Mouse (Mus musculus): ENCODE results near the gene Herc1.

Herc1 gene

DNA sequence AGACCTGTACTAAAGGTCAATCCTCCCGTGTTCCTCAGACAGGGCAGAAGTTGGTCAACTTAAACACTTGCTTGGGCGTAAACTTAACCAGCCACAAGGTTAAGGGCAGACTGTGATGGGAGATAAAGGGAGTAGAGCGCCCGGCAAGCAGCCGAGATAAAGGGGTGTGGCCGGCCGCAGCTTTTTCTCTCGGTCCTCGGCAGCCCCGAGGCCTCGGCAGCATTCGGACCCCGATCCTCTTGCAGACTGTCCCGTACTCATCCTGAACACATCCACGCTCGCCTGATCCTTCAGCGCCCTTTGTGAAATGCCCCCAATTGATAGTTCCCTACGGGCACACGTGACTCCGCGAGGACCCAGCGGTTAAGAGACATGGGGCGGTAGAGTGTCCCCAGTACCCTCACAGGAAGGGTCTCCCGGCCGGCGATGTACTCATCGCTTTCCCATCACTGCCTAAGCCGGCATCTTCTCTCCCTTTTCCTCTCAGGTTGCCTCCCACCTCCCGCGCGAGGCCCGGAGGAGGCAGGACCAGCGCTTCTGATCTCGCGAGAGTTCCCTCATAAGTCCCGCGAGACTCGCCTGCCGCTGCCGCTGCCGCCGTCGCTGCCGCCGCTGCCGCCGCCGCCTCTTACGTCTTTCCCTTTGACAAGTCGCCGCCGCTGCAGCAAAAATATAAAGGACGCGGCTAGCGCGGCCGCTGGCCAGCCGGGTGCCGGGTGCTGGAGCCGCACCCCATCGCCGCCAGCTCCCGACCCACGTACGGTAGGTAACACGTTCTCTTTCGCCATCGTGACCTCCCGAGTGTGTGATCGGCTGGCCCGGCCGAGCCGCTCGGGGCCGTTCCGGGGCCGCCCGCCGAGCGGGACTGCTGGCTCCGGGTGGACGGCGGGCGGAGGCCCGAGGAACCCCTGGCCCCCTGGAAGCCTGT is at the start of gene Herc1:
Gene Herc1 (plus strand): TSS at position 591 of the 928 bp plus-strand sequence.
- DNase-seq (ENCODE audit: low spot score), result peak; percentile 92

DNA sequence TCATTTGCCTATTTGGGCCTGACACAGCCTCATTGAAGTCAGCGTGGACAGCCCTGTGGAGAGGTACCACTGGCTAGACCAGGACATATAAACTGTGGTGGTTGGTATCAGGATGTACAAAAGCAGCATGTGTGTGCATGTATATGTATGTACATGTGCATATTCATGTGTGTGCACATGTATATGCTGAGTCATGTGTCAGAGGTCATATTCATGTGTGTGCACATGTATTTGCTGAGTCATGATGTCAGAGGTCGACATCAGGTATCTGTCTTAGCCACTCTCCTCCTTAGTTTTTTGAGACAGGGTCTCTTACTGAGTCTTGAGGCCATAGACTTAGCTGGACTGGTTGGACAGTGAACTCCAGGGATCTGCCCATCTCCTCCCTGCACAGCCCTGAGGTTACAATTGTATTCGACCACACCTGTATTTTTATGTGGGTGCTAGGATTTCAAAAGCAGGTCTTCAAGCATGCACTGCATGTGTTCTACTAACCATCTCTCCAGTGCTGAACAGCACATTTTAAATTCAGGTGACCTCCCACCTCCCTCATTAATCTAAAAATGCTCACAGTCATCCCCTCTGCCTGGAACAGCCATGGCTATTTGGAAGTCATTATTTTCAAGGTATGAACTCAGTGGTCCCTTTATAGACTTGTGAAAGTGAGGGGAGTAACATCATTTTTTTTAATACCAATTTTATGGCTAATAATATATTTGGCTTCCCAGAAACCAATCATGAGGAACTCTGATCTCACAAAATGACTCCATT is 45.7 kb upstream of the Herc1 start:
- DNase-seq (ENCODE audit: low spot score), result no peak

DNA sequence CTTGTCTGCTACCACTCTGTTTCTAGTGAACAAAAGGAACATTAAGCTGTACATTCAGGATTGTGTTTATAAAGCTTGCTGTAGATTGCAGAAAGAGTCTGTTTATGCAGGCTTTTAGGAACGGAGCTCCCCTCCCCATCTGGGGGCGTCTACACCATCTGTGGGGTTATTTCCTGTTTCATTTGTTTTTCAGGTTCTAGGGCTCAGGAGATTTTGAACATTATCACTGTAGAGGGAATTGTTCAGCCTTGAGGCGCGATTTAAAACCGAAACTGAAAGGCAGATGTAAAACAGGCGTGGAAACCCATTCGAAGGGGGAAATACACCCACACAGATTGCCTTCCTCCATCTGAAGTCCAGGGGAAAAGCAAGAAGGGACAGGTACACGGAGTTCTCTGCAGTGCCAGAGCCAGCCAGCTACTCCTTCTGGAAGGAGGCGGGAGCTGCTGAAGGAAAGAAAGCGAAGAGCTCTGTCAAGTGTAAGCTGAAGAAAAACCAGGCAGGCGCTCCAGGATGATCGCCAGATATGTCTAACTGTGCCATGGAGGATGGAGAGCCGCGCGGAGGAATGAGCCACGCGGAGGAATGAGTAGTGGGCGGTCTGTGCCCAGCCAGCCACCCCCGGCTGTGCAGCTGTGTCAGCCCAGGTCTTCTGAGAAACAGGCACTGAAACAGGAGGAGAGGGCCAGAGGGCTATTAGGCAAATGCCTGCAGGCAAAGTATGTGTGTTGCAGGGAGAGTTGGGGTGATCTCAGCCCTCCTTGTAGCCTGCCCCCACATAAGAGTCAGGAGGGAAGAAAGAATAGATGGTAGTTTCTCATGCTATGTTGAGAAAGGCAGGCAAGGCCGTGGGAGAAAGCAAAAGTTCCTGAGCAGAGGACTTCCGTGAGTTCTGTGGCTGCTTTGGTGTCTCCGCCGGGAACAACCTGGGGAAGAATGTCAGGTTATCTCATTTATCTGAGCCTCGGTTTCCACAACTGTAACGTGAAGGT is 44.8 kb upstream of the Herc1 start:
- peak; percentile 9 for DNase-seq (ENCODE audit: low spot score)

DNA sequence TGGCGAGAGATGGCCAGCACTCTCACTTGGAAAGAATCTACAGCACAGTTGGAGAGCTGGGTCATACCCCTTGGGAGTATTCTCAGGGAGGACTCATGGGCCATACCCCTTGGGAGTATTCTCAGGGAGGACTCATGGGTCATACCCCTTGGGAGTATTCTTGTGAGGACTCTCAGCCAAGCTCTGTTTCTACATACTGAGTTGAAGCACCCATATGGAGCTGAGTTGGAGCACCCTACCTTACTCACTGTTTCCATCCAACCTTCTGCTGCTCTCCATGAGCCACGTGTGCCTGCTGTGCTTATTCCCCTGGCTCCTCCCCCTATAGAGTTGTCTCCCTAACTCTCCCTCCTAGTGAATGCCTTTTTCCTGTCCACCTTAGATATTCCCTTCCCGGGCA is 43.8 kb upstream of the Herc1 start:
- DNase-seq (ENCODE audit: low spot score), result no peak

DNA sequence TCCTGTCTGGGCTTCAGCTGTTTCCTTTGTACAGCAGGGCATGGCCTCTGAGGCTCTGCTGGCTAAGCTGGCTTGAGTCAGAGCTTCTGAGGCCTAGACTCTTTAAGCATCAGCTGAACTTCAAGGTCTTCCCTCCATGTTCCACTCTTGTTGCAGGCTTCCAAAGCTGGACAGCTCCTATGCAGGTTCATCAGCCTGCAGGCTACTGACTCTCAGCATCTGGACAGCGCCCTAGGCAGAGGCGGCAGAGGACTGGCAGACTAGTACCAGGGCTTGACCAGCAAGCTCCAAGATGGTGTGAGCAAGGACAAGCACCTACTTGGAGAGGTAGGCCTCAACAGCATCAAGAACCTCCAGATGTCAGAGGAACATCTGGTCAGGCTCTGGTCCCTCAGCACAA is 42.9 kb upstream of the Herc1 start:
- DNase-seq (ENCODE audit: low spot score), result peak; percentile 76

DNA sequence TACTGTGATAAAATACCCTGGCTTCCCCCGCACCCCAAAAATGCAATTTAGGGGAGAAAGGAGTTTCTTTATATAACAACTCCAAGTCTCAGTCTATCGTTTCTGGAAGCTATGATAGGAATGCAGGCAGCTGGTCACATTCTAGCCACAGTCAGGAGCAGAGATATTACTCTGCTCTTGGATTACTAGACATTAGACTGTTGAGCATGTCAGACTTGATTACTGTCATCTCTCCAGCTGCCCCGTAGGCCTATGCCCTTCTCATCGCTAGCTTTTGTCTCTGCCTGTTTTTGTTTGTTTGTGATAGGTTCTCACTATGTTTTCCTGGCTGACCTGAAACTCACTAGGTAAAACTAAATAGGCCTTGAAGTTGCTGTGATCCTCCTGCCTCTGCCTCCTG is 41.5 kb upstream of the Herc1 start:
- DNase-seq (ENCODE audit: low spot score), result no peak

DNA sequence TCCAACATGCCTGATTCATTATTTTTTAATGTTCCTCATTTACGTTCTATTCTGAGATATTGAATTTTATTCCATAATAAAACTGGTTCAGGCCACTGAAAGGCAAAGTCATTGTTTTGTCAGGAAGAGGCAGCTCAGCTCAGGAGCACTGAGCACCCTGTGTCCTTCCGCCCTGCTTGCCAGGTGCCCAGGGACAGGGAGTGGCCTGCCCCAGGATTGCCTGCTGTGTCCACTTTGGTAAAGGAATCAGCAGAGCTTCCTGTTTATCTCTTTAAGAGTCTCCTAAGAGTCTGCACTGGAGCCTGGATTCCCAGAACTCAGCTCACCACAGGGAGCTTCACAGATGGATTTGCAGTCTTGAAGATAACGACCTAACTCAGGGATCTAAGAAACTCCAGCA is 38.8 kb upstream of the Herc1 start:
- DNase-seq (ENCODE audit: low spot score), result no peak

DNA sequence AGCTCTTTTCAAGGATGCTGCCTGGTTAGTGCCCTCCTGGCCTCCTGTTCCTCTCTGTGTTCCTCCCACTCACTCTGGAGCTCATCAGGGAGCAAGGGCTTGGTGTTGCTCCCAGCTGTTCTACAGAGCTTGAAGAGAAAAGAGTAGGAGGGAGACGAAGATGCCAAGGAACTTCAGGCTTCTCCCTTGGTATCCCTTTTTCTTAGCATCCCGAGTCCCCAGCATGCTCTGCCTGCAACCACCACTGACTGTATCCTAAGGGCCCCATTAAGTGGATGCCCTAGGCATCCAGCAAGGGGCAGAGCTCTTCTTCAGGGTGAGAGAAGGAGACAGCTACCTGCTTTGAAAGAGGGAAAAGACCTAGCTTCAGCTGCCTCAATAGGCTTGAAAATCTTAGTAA is 33.6 kb upstream of the Herc1 start:
- DNase-seq (ENCODE audit: low spot score), result no peak

DNA sequence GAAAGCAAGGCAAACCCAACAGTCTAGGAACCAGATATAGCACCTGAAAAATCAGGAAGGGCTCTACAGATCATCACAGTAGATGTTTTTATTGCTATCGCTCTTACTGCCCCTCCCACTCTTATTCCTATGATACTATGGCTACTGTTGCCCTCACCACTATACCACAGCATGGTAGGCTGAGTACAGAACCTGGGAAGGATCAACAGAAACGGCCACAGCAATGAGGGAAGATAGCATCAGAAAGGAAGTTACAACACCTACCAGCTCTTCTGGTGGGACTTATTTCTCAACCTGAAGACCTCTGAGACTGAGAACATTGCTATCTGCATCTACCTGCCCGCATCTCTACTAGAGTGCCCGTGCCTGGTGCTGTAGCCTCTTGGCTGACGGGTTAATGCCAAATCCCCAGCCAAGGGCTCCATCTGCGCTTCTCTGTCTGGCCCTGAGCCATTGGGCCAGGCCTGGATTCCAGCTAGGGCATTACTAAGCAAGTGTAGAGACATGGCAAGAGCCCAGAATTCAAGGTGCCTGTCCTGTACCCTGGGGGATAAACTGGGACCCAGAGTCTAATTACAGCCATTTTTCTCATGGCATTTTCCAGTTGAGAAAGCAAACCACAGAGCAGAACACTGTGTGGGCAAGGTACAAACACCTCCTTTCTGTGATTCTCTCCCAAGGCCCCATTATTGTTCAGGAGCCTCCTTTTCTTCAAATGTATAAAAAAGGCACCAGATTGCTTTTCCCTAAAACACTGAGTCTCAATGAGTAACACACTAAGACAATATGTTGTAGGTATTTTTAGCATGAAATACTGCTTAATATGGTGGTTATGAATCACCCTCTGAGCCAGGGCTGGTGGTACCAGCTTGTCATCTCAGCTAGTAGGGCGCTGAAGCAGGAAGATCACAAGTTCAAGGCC is 28.0 kb upstream of the Herc1 start:
- DNase-seq (ENCODE audit: low spot score), result no peak

DNA sequence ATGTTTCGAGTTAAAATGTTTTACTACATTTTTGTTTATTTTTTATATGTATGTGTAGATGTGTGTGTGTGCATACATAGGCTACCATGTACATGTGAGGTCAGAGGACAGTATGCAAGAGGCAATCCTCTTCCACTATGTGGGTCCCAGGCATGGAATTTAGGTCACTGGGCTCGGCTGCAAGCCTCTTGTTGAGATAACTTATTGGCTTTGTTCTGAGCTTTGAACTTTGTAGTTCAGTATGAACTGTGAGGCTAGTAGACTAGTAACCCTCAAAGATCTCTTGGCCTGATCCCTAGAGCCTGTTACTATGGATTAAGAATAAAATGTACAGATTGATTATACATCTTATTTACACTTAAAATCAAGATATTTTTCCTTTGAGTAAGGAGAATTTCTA is 23.4 kb upstream of the Herc1 start:
- DNase-seq (ENCODE audit: low spot score), result no peak

DNA sequence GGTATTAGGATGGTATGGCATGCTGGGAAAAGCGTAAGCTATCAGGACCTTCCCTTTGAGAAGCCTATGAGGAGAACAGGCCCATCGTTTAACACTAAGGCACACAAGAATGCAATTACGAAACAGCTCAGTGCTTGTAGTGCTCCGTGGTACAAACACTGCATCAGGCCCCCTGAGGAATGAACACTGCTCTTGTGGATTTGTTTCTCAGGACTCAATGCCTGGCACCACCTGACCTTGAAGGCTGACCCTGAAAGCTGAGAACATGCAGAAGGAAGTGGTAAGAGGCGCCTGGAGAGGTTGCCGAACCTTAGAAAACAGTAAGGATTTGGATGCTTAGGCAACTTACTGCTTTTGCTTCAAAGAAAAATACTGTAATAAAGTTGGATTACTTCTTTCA is 20.8 kb upstream of the Herc1 start:
- no peak for DNase-seq (ENCODE audit: low spot score)

DNA sequence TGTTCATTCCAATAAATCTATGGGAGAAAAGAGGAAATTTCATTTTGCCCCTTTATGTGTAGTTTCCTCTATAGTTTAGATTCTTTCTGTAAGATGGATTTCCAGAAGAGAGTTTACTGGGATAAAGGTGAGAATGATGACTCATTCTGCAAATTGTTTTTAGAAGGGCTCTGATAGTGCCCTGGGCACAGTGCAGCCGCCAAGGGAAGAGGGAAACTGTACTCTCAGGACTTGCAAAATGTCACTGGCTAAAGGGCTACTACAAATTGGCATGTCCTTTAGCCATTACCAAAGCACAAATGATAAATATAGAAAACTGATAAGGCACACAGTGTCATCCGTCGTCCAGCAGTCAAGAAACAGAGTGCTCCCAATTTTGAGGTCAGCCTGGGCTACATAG is 19.8 kb upstream of the Herc1 start:
- peak; percentile 11 for DNase-seq (ENCODE audit: low spot score)

DNA sequence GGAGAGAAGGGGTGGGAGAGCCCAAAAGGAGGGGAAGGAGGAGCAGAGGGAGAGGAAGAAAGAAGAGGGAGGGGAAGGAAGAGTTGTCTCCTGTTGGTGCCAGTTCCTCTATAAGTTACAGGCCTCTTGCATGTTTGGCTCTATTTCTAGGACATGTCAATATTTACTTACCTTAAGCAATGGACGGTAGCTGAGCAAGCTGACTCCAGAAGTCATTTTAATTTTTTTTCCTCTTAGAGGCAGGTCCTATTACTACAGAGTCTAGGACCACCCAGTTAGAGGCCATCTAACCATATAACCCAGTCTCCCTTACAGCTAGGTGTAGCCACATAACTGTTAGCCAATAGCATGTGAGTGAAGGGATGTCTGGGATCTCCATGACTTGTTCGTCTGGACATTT is 18.7 kb upstream of the Herc1 start:
- no peak for DNase-seq (ENCODE audit: low spot score)

DNA sequence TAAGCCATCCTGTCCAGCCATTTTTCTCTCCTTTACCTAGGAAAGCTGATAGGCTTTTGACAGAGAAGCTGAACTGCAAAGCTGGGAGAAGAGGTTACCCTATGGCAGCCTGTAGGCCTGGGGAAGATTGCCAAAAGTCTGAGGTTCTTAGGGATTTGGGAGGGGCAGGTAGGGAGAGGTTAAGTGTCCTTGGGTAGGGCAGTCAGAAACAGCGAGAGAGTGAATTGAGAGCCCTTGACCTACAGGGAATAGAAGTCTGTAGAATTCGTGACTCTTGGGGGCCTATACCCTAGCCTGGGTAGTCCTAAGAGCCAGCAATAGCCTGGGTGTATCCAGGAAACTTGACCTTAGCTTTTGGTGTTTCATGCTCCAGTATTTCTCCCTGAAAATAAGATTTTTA is 17.9 kb upstream of the Herc1 start:
- DNase-seq (ENCODE audit: low spot score), result no peak

DNA sequence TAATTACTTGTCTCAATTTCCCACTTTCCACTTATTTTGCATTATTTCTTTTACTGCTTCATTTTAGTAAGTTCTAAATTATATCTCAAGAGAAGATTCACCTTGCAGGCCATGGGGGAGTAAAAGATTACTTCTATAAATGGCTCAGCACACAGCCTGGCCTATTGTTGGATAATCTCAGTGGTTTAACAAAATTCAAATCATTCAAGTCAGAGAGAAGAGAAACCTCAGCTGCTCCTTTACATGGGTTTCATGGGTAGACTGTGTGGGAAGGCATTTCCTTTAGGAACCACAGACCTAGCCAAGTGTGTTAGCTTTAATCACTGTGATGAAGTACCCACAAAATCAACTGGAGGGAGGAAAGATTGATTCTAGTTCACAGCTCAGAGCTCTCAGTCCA is 13.0 kb upstream of the Herc1 start:
- no peak for DNase-seq (ENCODE audit: low spot score)

DNA sequence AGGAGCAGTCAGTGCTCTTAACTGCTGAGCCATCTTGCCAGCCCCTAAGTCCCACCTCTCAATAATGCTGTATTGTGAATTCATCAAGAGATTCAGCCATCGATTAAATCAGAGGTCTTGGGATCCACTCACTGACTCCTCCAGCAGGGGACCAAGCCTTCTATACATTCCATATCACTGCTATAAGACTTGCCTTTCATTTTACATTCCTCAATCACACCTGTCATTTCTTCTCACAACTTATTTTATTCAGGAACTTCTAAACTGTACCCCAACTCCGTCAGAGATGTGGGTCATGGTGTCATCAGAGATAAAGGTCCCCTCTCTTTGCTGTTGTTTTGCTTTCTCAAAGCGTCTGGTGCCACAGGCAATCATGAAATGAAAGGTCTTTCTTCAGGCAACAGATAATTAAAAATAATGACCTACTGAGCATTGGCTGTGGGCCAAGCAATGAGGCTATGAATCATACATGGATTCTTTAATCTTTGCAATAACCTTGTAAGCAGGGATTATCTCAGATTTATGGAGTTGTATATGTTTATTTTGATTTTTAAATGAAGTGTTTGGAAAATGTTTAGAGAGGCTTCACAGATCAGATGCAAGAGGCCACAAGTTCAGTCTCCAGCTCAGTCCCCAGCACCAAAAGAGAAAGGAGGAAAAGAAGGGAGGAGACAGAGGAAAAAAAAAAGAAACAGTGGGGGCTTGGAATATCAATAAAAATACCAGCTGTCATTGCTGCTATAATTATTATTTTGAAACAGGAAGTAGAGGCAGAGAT is 12.1 kb upstream of the Herc1 start:
- no peak for DNase-seq (ENCODE audit: low spot score)

DNA sequence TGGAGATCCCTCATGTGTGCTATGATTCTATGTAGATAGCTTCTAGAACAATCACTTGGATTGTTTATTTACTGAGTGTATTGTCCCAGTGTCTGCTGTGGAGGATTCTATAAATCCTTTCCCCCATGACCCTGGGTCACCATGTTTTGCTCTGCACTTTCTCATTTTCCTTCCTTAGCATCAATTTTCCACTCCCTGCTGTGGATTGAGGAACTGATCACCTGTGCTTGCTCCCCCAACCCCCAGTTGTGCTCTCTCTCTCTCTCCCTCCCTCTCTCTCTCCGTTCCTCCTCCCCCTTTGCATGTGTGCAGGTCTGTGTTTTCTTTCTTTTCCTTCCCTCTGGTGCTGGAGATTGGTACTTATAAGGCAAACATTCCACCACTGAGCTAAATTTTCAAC is 10.5 kb upstream of the Herc1 start:
- no peak for DNase-seq (ENCODE audit: low spot score)

DNA sequence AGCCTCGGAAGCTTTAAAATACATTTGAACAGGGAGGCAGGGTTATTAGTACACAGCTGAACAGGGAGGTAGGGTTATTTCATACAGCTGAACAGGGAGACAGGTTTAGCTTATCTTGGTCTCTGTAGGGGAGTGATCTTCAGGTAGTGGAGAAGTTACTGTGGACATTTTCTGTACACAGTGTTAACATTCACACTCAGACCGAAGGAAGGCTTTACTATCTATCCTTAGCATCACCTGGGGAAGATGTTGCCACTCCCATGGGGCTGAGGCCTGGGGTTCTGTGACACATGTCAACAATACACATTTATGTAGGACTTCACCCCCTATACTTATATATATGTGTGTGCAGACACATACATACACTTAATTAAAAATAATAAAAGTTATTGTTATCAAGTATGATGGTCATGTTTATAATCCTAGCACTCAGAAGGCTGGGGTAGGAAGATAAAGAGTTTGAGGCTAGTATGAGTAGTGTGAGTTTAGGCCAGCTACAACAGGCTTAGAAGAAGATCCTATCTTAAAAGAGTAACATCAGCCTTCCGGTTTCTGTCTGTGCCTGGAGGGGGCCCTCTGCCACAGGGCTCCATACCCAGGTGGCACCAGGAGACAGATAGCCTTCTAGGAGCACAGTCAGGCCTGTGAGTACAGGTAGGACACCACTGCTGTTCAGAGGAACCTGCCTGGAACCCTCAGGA is 9.7 kb upstream of the Herc1 start:
- no peak for DNase-seq (ENCODE audit: low spot score)

DNA sequence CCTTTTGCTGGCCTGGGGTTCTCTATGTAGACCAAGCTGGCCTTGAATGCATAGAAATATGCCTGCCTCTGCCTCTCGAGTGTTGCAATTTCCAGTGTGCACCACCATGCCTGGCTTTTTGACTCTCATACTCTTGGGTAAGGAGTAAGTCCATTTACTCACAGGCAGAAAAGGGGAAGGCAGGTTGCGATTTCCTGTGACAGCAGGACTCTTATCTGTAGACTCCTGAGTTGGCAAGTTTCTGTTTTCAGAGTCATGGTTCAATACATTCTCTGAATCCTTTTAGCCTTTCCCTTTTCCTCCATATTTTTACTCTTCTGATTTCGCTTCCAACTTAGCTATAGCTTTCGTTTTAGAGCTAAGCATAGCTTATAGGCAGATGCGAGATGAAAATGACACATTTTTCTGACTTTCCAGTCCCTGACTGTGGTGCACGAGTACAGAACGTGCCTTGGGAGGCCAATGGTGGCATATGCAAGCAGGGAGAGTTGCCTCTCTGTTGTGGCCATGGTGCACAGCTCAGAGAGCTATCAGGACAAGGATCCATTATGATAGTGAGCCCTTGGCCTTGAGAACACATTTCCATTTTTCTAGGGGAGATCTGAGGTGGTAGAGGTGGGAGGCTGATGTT is 2.7 kb upstream of the Herc1 start:
- no peak for DNase-seq (ENCODE audit: low spot score)
